ENCODE assay signal across 16 mouse cellular contexts in genomic region chr4:130539706-130540105, GRCm38 (mm10). TPM values are rescaled to one million over a fixed set of nuclear protein-coding genes. Genes with fewer than 3 reads are reported as not detected.
DNase-seq lines count a peak whose midpoint lies in the region; ATAC-seq and TF ChIP-seq lines count a peak whose summit lies in the region.
"Had no signal": no experiment of that assay in that cellular context is flagged by ENCODE, and none has a peak within 500 bp of the region (broad histone marks: within the 10 kb centered on the region; RNA-seq: fewer than 3 reads in every experiment).

No protein-coding gene starts in this region.

- no peak overlapping the region for H3K4me3 ChIP-seq in cerebellum, adult 2 months (replicated peaks; ENCODE audit: insufficient read depth, low read depth, low read length)
- H3K4me3 ChIP-seq in forebrain, embryonic 16.5 days (replicated peaks; ENCODE audit: low read length) = no peak overlapping the region
- H3K4me3 ChIP-seq: embryonic facial prominence, embryonic 10.5 days; heart, adult 2 months; lung, embryonic 15.5 days had no signal

- no peak for TF ChIP-seq CTCF in cerebellum, adult 2 months (IDR thresholded peaks at IDR 0.05; ENCODE audit: borderline replicate concordance, insufficient read depth, low read depth, low read length)

- peak; percentile 47 to 51 for DNase-seq in layer of hippocampus, adult 8-10 months (ENCODE audit: low spot score in 2 of 2)
- DNase-seq in layer of hippocampus, postnatal 14 days (ENCODE audit: low spot score in 2 of 2) = no peak
- DNase-seq in cerebellum, adult 2 months = peak; percentile 93 to 97
- peak; percentile 93 for DNase-seq in left cerebral cortex, postnatal 4 days
- DNase-seq in urinary bladder, postnatal 25 days (ENCODE audit: low spot score) = no peak
- no peak for DNase-seq in kidney, postnatal 36 days
- DNase-seq: heart, adult 2 months; heart, postnatal 10 days; right cerebral cortex, postnatal 25 days; thymus, postnatal 25 days had no signal

- no peak overlapping the region for H3K4me2 ChIP-seq in forebrain, embryonic 16.5 days (ENCODE audit: low read length)
- H3K4me2 ChIP-seq: lung, embryonic 15.5 days had no signal

- H3K9me3 ChIP-seq in forebrain, embryonic 16.5 days (ENCODE audit: control insufficient read depth, low read length) = no peaks in the 10 kb centered on the region
- H3K9me3 ChIP-seq: lung, embryonic 15.5 days had no signal

- peaks cover 60% of the 10 kb centered on the region for H3K4me1 ChIP-seq in cerebellum, adult 2 months (ENCODE audit: control insufficient read depth, insufficient read depth, low read length)
- peaks cover 16% of the 10 kb centered on the region for H3K4me1 ChIP-seq in forebrain, embryonic 16.5 days (replicated peaks; ENCODE audit: control insufficient read depth, insufficient read depth, low read length)
- H3K4me1 ChIP-seq: lung, embryonic 15.5 days had no signal

- peaks cover 6% of the 10 kb centered on the region; the same call in 1 of the 2 replicates for H3K36me3 ChIP-seq in forebrain, embryonic 16.5 days (ENCODE audit: control insufficient read depth, insufficient read depth)
- H3K36me3 ChIP-seq: lung, embryonic 15.5 days had no signal

- intact Hi-C loops in left cerebral cortex, postnatal 4 days (cut with DNase I) = no loop called here

- no peaks in the 10 kb centered on the region for H3K27me3 ChIP-seq in cerebellum, adult 2 months (ENCODE audit: control insufficient read depth, insufficient read depth, low read length)
- H3K27me3 ChIP-seq in forebrain, embryonic 16.5 days (replicated peaks; ENCODE audit: control insufficient read depth, insufficient read depth, low read length) = no peaks in the 10 kb centered on the region
- H3K27me3 ChIP-seq: CH12.LX; lung, embryonic 15.5 days had no signal

- peak overlapping the region; percentile 98 for H3K27ac ChIP-seq in cerebellum, adult 2 months (ENCODE audit: insufficient read depth, low read length)
- no peak overlapping the region; the same call in 1 of the 2 replicates for H3K27ac ChIP-seq in forebrain, embryonic 16.5 days (ENCODE audit: low read length)
- H3K27ac ChIP-seq: embryonic facial prominence, embryonic 10.5 days; heart, adult 2 months; lung, embryonic 15.5 days had no signal

- H3K9ac ChIP-seq in forebrain, embryonic 16.5 days (replicated peaks; ENCODE audit: low read depth, low read length) = no peak overlapping the region
- H3K9ac ChIP-seq: lung, embryonic 15.5 days had no signal

- 5% methylated on average over 7 of the region's 7 CpGs for WGBS in cerebellum, adult 2 months
- 60% methylated on average over 7 of the region's 7 CpGs for WGBS in forebrain, embryonic 16.5 days

- ATAC-seq in forebrain, embryonic 16.5 days = peak; percentile 28; the same call in 1 of the 2 replicates
- ATAC-seq: intestine, postnatal 0 days had no signal

- no peak for TF ChIP-seq POLR2A in cerebellum, adult 2 months (IDR thresholded peaks at IDR 0.05; ENCODE audit: borderline replicate concordance, insufficient read depth, low read length)

RNA-seq across cellular contexts. Expression of gene Nkain1, which starts 34.3 kb away (rescaled TPM):
- 10 to 100 TPM; 27.0 to 39.6 (median 34.6) TPM for total RNA-seq in layer of hippocampus, adult 8-10 months (2022)
- 10 to 100 TPM; 43.4 to 46.7 TPM for total RNA-seq in layer of hippocampus, postnatal 14 days (2021)
- 109 and 114 TPM in 2 replicates for polyA plus RNA-seq in cerebellum, adult 2 months (2012; rRNA removed)
- polyA plus RNA-seq in forebrain, embryonic 16.5 days (2015; fragmentation: Nextera tagmentation; extraction: Ambion mirVana) = 7.1 and 8.1 TPM in 2 replicates
- total RNA-seq in left cerebral cortex, postnatal 4 days (2021) = 100 to 1,000 TPM; 158 to 164 TPM
- total RNA-seq: megakaryocyte, adult 5-6 weeks had no signal

Comparison
In these comparisons a context has a peak if more than half of its experiments do, and no peak if none do; other contexts are left out.
1. DNase-seq: peak in layer of hippocampus, adult 8-10 months (2 of 2), cerebellum, adult 2 months (2 of 2) and left cerebral cortex, postnatal 4 days (single experiment); none in layer of hippocampus, postnatal 14 days (0 of 2), urinary bladder, postnatal 25 days (single experiment) and kidney, postnatal 36 days (0 of 2).